Mouse (Mus musculus): Measurements from ENCODE around the gene Foxe3. TPM values are rescaled to one million over a fixed set of nuclear protein-coding genes. Genes with fewer than 3 reads are reported as not detected.
A peak's percentile ranks its signal among the peaks of the same experiment; 100 is the strongest.

The Foxe3 gene
- polyA plus RNA-seq, 1 experiment from 2014 or later = not detected

DNA sequence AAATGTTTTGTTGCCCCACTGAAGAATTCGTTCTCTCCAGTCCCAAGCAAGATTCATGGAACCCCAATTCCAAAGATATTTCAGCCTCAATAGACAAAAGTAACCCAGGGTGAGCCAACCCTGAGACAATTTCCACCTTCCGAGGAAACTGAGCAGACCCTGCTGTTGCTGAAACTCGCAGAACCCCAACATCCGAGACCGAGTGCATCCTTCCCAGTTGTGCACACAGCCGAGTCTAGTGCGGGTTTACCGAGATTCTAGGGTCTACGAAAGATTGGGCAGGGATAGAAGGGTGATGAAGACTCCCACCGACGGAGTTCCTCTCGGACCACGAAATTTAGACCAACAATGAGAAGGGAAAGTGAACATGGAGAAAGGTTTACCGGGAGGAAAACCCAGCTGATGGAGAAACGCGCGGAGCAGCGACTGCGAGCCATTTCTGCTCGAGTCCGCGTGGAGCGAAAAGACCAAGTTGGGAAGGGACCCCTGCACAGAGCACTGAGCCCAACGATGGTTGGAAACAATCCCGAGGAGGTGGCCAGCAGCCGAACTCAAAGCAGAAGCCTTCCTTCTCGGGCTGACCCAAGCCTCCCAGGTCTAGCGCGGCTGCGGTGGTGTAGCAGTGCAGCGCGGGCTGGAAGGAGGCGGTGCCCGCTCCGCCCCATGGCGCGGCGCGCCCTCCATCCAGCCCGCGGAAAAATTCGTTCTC lies 24.0 kb downstream of the Foxe3 start:
- under 1% methylated on average over 41 of the region's 42 CpGs for WGBS
- H3K4me1 ChIP-seq (replicated peaks) = no peaks in the 10 kb centered on the region
- peaks cover 91% of the 10 kb centered on the region for H3K27me3 ChIP-seq
- H3K36me3 ChIP-seq = no peaks in the 10 kb centered on the region
- H3K4me3 ChIP-seq = no peak overlapping the region
- H3K4me2 ChIP-seq = no peak overlapping the region
- H3K27ac ChIP-seq (replicated peaks) = no peak overlapping the region
- no peak overlapping the region for H3K9ac ChIP-seq
- no peaks in the 10 kb centered on the region for H3K9me3 ChIP-seq
- no peak for ATAC-seq (ENCODE audit: low FRiP score, low read depth)

DNA sequence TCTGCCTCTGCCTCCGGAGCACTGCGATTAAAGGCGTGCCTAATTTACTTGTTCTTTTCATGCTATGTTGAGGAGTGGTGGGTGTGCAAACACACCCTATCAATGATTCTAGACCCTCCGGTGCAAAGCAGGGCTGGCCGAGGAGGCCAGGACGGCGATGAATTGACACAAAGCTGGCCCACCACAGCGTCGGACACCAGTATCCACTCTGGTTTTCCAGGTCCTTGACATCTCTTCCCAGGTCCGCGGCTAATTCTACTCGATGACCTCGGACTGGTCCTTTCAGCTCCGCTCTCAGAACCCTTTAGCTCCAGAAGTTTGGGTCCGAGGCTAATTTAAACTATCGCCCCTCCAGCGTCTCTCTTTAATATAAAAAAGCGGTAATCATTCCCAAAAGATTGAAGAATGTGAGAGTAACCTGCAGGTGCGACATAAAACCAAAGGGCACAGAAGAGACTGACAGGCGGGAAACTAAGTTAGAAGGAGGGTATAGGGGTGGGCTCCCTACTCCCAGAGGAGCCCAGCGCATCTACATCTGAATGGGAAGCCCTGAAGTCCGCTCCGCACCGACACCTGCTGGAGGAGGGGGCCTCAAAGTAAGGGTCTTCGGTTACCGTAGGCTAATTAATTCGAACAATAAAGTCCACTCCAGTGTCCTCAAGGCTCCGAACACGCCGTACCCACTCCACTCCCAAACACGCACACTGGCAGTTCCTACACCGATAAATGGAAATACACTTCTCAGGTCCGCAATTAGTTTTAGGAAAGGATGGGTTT lies 24.8 kb downstream of the Foxe3 start:
- no peak overlapping the region for H3K4me2 ChIP-seq
- H3K9me3 ChIP-seq = no peaks in the 10 kb centered on the region
- no peak for ATAC-seq (ENCODE audit: low FRiP score, low read depth)
- H3K27ac ChIP-seq (replicated peaks) = no peak overlapping the region
- H3K36me3 ChIP-seq = no peaks in the 10 kb centered on the region
- H3K4me3 ChIP-seq = no peak overlapping the region
- 2% methylated on average over 33 of the region's 33 CpGs for WGBS
- H3K27me3 ChIP-seq = peaks cover 91% of the 10 kb centered on the region
- no peaks in the 10 kb centered on the region for H3K4me1 ChIP-seq (replicated peaks)
- H3K9ac ChIP-seq = no peak overlapping the region

DNA sequence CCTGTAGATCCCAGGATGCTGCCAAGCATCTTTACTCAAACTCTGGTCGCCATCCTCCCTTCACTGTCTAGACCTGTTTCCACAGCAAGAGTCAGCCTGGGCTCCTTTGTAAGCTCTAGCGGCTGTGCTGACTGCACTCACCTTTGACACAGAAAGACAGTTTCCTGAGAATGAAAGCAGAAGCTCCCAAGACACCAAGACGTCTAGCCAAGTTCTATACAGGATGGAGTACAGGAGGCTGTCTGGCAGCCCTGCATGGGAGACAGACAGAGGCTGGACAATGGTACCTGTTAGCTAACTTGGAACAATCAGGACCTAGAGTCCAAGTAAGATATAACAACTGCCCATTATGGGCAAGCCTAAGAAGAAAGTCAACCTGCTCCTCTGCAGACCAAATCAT lies 25.9 kb downstream of the Foxe3 start:
- Histone ChIP-seq H3K36me3 (no peaks in the 10 kb centered on the region), H3K4me1 (replicated peaks) (no peaks in the 10 kb centered on the region), H3K27ac (replicated peaks) (no peak overlapping the region), H3K4me2 (no peak overlapping the region), H3K9ac (no peak overlapping the region), H3K9me3 (no peaks in the 10 kb centered on the region), H3K4me3 (no peak overlapping the region), H3K27me3 (peaks cover 88% of the 10 kb centered on the region)
- WGBS = 9% methylated on average over 3 of the region's 3 CpGs
- ATAC-seq (ENCODE audit: low FRiP score, low read depth) = no peak

- no peak overlapping the region for H3K27ac ChIP-seq (replicated peaks)
- 25% methylated on average over 4 of the region's 4 CpGs for WGBS
- no peaks in the 10 kb centered on the region for H3K4me1 ChIP-seq (replicated peaks)
- no peak overlapping the region for H3K9ac ChIP-seq
- peaks cover 72% of the 10 kb centered on the region for H3K27me3 ChIP-seq
- no peaks in the 10 kb centered on the region for H3K36me3 ChIP-seq
- peak; percentile 51; the same call in 1 of the 2 replicates for ATAC-seq (ENCODE audit: low FRiP score, low read depth)
- H3K4me2 ChIP-seq = no peak overlapping the region
- no peaks in the 10 kb centered on the region for H3K9me3 ChIP-seq
- no peak overlapping the region for H3K4me3 ChIP-seq
Observed at GRCm38 (mm10) chr4:114897853-114898252, 28.0 kb downstream of the Foxe3 start.

DNA sequence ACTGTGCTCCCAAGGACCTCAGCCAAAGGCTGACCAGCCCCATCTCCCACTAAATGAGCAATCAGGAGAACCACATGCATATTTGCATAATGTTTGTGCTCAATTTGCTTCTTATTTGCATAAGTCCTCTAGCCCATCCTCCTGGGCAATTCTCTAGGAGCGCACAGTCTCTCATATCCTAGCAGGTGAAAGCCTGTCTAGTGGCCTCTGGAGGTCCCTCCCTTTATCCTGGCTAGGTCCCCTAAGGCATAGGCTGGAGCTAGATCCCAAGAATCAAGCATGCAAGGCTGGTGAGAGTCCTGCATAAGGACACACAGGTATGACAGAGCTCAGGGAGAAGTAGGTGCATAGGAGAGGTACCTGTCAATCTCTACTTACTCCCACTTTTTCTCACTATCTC lies 43.6 kb downstream of the Foxe3 start:
- H3K9me3 ChIP-seq = no peaks in the 10 kb centered on the region
- no peak overlapping the region for H3K9ac ChIP-seq
- H3K36me3 ChIP-seq = no peaks in the 10 kb centered on the region
- no peak overlapping the region for H3K27ac ChIP-seq (replicated peaks)
- no peak overlapping the region for H3K4me3 ChIP-seq
- H3K4me1 ChIP-seq (replicated peaks) = no peaks in the 10 kb centered on the region
- no peaks in the 10 kb centered on the region for H3K27me3 ChIP-seq
- no peak overlapping the region for H3K4me2 ChIP-seq
- no peak for ATAC-seq (ENCODE audit: low FRiP score, low read depth)
- 74% methylated on average over 1 of the region's 1 CpGs for WGBS

DNA sequence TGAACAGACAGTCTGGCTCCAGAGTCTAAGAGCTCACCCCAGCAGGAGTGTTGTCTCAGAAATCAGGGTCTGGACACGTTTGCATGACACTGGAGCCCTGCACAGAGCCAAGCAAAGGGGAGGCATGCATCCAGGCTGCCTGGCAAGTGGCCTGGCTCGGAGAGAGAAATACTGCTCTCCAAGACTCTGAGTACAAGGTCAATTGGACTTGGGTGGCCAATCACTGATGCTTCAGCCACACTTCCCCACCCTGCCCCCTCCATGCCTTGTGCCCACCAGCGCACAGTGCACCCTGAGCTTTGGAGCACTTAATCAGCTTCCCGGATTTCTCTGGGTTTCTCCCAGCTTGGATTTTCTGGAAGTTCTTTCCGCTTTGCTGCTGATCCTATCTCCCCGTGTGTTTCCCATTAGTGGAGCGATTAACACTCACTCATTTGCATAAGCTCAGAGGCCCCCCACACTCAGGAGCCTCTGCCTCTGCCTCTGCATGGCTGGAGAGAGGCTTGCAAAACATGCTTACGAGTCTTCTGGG lies 49.3 kb downstream of the Foxe3 start:
- Histone ChIP-seq H3K36me3 (no peaks in the 10 kb centered on the region), H3K27me3 (no peaks in the 10 kb centered on the region), H3K9ac (no peak overlapping the region), H3K4me2 (no peak overlapping the region), H3K9me3 (no peaks in the 10 kb centered on the region), H3K4me1 (replicated peaks) (no peaks in the 10 kb centered on the region), H3K27ac (replicated peaks) (no peak overlapping the region), H3K4me3 (no peak overlapping the region)
- ATAC-seq (ENCODE audit: low FRiP score, low read depth) = peak; percentile 45; the same call in 1 of the 2 replicates
- 30% methylated on average over 8 of the region's 8 CpGs for WGBS

Other genes starting within 250 kb of the Foxe3 start
- not detected in 2 replicates for gene Gm12830, start 104.3 kb downstream of the Foxe3 start, polyA plus RNA-seq (2015; fragmentation: Nextera tagmentation; extraction: Ambion mirVana)
- 0.18 and 0.45 TPM in 2 replicates for gene Foxd2, start 17.1 kb downstream of the Foxe3 start, polyA plus RNA-seq (2015; fragmentation: Nextera tagmentation; extraction: Ambion mirVana)
- gene Cmpk1, start 61.2 kb upstream of the Foxe3 start, polyA plus RNA-seq (2015; fragmentation: Nextera tagmentation; extraction: Ambion mirVana) = 189 and 197 TPM in 2 replicates
- gene Stil, start 74.1 kb upstream of the Foxe3 start, polyA plus RNA-seq (2015; fragmentation: Nextera tagmentation; extraction: Ambion mirVana) = 2.6 and 2.8 TPM in 2 replicates
- 2.6 and 3.2 TPM in 2 replicates for gene Tal1, start 130.4 kb upstream of the Foxe3 start, polyA plus RNA-seq (2015; fragmentation: Nextera tagmentation; extraction: Ambion mirVana)
- 2.7 and 3.7 TPM in 2 replicates for gene Pdzk1ip1, start 162.7 kb upstream of the Foxe3 start, polyA plus RNA-seq (2015; fragmentation: Nextera tagmentation; extraction: Ambion mirVana)
- 10.6 and 11.5 TPM in 2 replicates for gene Cyp4x1, start 208.3 kb upstream of the Foxe3 start, polyA plus RNA-seq (2015; fragmentation: Nextera tagmentation; extraction: Ambion mirVana)

Measured in hindbrain, embryonic 15.5 days (tissue).